Mouse (Mus musculus) forebrain, embryonic 13.5 days (tissue): ENCODE results near the gene C2cd5. TPM values are rescaled to one million over a fixed set of nuclear protein-coding genes. Genes with fewer than 3 reads are reported as not detected.
A peak's percentile ranks its signal among the peaks of the same experiment; 100 is the strongest.

Experiments
- ATAC-seq: fragments of 200-750 bp; cut with Nextera tagmentation; 2 replicates; pipeline ENCODE4 v1.8.0; 2017
- H3K27ac ChIP-seq: fragments of 300-500 bp; sonication (generic); 2 replicates; pipeline ENCODE4 v1.5.1; 2015; ENCODE audit warnings: inconsistent platforms, mild to moderate bottlenecking, moderate library complexity
- H3K27me3 ChIP-seq: fragments of 300-500 bp; sonication (generic); 2 replicates; pipeline ENCODE4 v1.6.1; 2015; ENCODE audit warnings: mild to moderate bottlenecking, inconsistent platforms
- H3K36me3 ChIP-seq: fragments of 300-500 bp; sonication (generic); 2 replicates; pipeline ENCODE4 v1.6.1; 2015; ENCODE audit warnings: mild to moderate bottlenecking, inconsistent platforms; ENCODE audit not compliant: poor library complexity, severe bottlenecking
- H3K4me1 ChIP-seq: fragments of 300-500 bp; sonication (generic); 2 replicates; pipeline ENCODE4 v1.6.1; 2015; ENCODE audit warnings: inconsistent platforms
- H3K4me2 ChIP-seq: fragments of 300-500 bp; sonication (generic); 2 replicates; pipeline ENCODE4 v1.6.1; 2015; ENCODE audit warnings: inconsistent platforms, mild to moderate bottlenecking, moderate library complexity
- H3K4me3 ChIP-seq: fragments of 300-500 bp; sonication (generic); 2 replicates; pipeline ENCODE4 v1.5.1; 2015; ENCODE audit warnings: mild to moderate bottlenecking, inconsistent platforms
- H3K9ac ChIP-seq: fragments of 300-500 bp; sonication (generic); 2 replicates; pipeline ENCODE4 v1.6.1; 2015; ENCODE audit warnings: mild to moderate bottlenecking, inconsistent platforms
- H3K9me3 ChIP-seq: fragments of 300-500 bp; sonication (generic); replicated peaks from 2 replicates; pipeline ENCODE4 v1.6.1; 2016; ENCODE audit warnings: inconsistent platforms
- WGBS: fragments of 180-500 bp; shearing (Covaris S2); methylation state at CpG from one replicate; pipeline ENCODE4 v1.1.7; 2015; 5-methylcytosine and 5-hydroxymethylcytosine counted together
- polyA plus RNA-seq: library from polyadenylated mRNA; unstranded; fragments of >200 nt; fragmentation: Nextera tagmentation; extraction: Ambion mirVana; gene quantifications from 2 replicates; pipeline ENCODE4 v1.2.1, GENCODE M21; 2015

C2cd5 gene
- polyA plus RNA-seq, 1 experiment from 2014 or later = 37.1 TPM

GRCm38 (mm10) chr6:142998221-142998999 lies 101.5 kb downstream of the C2cd5 start:
- Histone ChIP-seq H3K9me3 (no peaks in the 10 kb centered on the region), H3K4me3 (no peak overlapping the region), H3K4me1 (peaks cover 14% of the 10 kb centered on the region), H3K4me2 (no peak overlapping the region), H3K9ac (no peak overlapping the region), H3K27ac (no peak overlapping the region), H3K36me3 (no peaks in the 10 kb centered on the region), H3K27me3 (no peaks in the 10 kb centered on the region)
- WGBS = 86% methylated on average over 12 of the region's 12 CpGs
- ATAC-seq = no peak

GRCm38 (mm10) chr6:142996887-142997286 lies 103.1 kb downstream of the C2cd5 start:
- 80% methylated on average over 3 of the region's 3 CpGs for WGBS
- Histone ChIP-seq H3K4me1 (peaks cover 18% of the 10 kb centered on the region), H3K9ac (no peak overlapping the region), H3K4me2 (no peak overlapping the region), H3K9me3 (no peaks in the 10 kb centered on the region), H3K27ac (no peak overlapping the region), H3K36me3 (no peaks in the 10 kb centered on the region), H3K4me3 (no peak overlapping the region), H3K27me3 (peaks cover 12% of the 10 kb centered on the region)
- ATAC-seq = no peak

- 52% methylated on average over 5 of the region's 5 CpGs for WGBS
- H3K4me3 ChIP-seq = no peak overlapping the region
- H3K9ac ChIP-seq = no peak overlapping the region
- H3K27me3 ChIP-seq = peaks cover 20% of the 10 kb centered on the region
- H3K27ac ChIP-seq = no peak overlapping the region
- no peaks in the 10 kb centered on the region for H3K9me3 ChIP-seq
- no peak overlapping the region for H3K4me2 ChIP-seq
- ATAC-seq = peak; percentile 33; the same call in 1 of the 2 replicates
- no peaks in the 10 kb centered on the region for H3K36me3 ChIP-seq
- peaks cover 19% of the 10 kb centered on the region for H3K4me1 ChIP-seq
Observed at GRCm38 (mm10) chr6:142995567-142995966, 104.4 kb downstream of the C2cd5 start.

GRCm38 (mm10) chr6:142994821-142995220 lies 105.1 kb downstream of the C2cd5 start:
- peak; percentile 77 for ATAC-seq
- H3K4me3 ChIP-seq = no peak overlapping the region
- 27% methylated on average over 7 of the region's 7 CpGs for WGBS
- H3K9ac ChIP-seq = no peak overlapping the region
- no peak overlapping the region for H3K27ac ChIP-seq
- H3K36me3 ChIP-seq = no peaks in the 10 kb centered on the region
- H3K4me1 ChIP-seq = peaks cover 19% of the 10 kb centered on the region
- peaks cover 24% of the 10 kb centered on the region for H3K27me3 ChIP-seq
- H3K4me2 ChIP-seq = no peak overlapping the region
- H3K9me3 ChIP-seq = no peaks in the 10 kb centered on the region

GRCm38 (mm10) chr6:142993705-142994698 lies 105.9 kb downstream of the C2cd5 start:
- no peaks in the 10 kb centered on the region for H3K9me3 ChIP-seq
- ATAC-seq = 0 out of 2 replicates have a peak, but pooled peaks have one; percentile 16

GRCm38 (mm10) chr6:142992971-142993370 lies 107.0 kb downstream of the C2cd5 start:
- Histone ChIP-seq H3K9ac (no peak overlapping the region), H3K4me1 (peaks cover 19% of the 10 kb centered on the region), H3K27me3 (peaks cover 24% of the 10 kb centered on the region), H3K9me3 (no peaks in the 10 kb centered on the region), H3K27ac (no peak overlapping the region), H3K36me3 (no peaks in the 10 kb centered on the region), H3K4me3 (no peak overlapping the region), H3K4me2 (no peak overlapping the region)
- WGBS = 82% methylated on average over 2 of the region's 2 CpGs
- no peak for ATAC-seq

More at GRCm38 (mm10) chr6:142993705-142994698, 105.9 kb downstream of the C2cd5 start:
- peaks cover 24% of the 10 kb centered on the region for H3K27me3 ChIP-seq
- H3K27ac ChIP-seq = no peak overlapping the region
- peaks cover 19% of the 10 kb centered on the region for H3K4me1 ChIP-seq
- H3K4me3 ChIP-seq = no peak overlapping the region
- no peaks in the 10 kb centered on the region for H3K36me3 ChIP-seq
- H3K9ac ChIP-seq = no peak overlapping the region
- 33% methylated on average over 14 of the region's 14 CpGs for WGBS
- H3K4me2 ChIP-seq = no peak overlapping the region

GRCm38 (mm10) chr6:142992099-142992498 lies 107.8 kb downstream of the C2cd5 start:
- H3K4me3 ChIP-seq = no peak overlapping the region
- H3K27me3 ChIP-seq = peaks cover 24% of the 10 kb centered on the region
- H3K4me2 ChIP-seq = no peak overlapping the region
- WGBS = 43% methylated on average over 7 of the region's 7 CpGs
- H3K36me3 ChIP-seq = no peaks in the 10 kb centered on the region
- H3K27ac ChIP-seq = no peak overlapping the region
- no peak overlapping the region for H3K9ac ChIP-seq
- H3K9me3 ChIP-seq = no peaks in the 10 kb centered on the region
- H3K4me1 ChIP-seq = peaks cover 19% of the 10 kb centered on the region
- ATAC-seq = no peak

- Histone ChIP-seq H3K36me3 (no peaks in the 10 kb centered on the region), H3K4me1 (peaks cover 19% of the 10 kb centered on the region), H3K9me3 (no peaks in the 10 kb centered on the region), H3K9ac (no peak overlapping the region), H3K27me3 (peaks cover 24% of the 10 kb centered on the region), H3K4me2 (no peak overlapping the region), H3K4me3 (no peak overlapping the region), H3K27ac (no peak overlapping the region)
- 50% methylated on average over 7 of the region's 7 CpGs for WGBS
- ATAC-seq = no peak
Observed at GRCm38 (mm10) chr6:142991391-142992059, 108.4 kb downstream of the C2cd5 start.

GRCm38 (mm10) chr6:142990516-142990915 lies 109.4 kb downstream of the C2cd5 start:
- Histone ChIP-seq H3K4me2 (no peak overlapping the region), H3K4me3 (no peak overlapping the region), H3K36me3 (no peaks in the 10 kb centered on the region), H3K27ac (no peak overlapping the region), H3K4me1 (peaks cover 19% of the 10 kb centered on the region), H3K9ac (no peak overlapping the region), H3K9me3 (no peaks in the 10 kb centered on the region), H3K27me3 (peaks cover 24% of the 10 kb centered on the region)
- no peak for ATAC-seq
- WGBS = 89% methylated on average over 9 of the region's 9 CpGs

GRCm38 (mm10) chr6:142989495-142989894 lies 110.4 kb downstream of the C2cd5 start:
- Histone ChIP-seq H3K4me2 (no peak overlapping the region), H3K27ac (no peak overlapping the region), H3K9ac (no peak overlapping the region), H3K4me1 (peaks cover 12% of the 10 kb centered on the region), H3K27me3 (peaks cover 24% of the 10 kb centered on the region), H3K36me3 (no peaks in the 10 kb centered on the region), H3K9me3 (no peaks in the 10 kb centered on the region), H3K4me3 (no peak overlapping the region)
- WGBS = 96% methylated on average over 13 of the region's 13 CpGs
- no peak for ATAC-seq

- no peak overlapping the region for H3K9ac ChIP-seq
- no peaks in the 10 kb centered on the region for H3K9me3 ChIP-seq
- H3K4me2 ChIP-seq = no peak overlapping the region
- WGBS = 28% methylated on average over 10 of the region's 10 CpGs
- peaks cover 24% of the 10 kb centered on the region for H3K27me3 ChIP-seq
- H3K4me1 ChIP-seq = peaks cover 6% of the 10 kb centered on the region; the same call in 1 of the 2 replicates
- peak; percentile 55 for ATAC-seq
- no peak overlapping the region for H3K4me3 ChIP-seq
- no peak overlapping the region for H3K27ac ChIP-seq
- H3K36me3 ChIP-seq = no peaks in the 10 kb centered on the region
Observed at GRCm38 (mm10) chr6:142988753-142989152, 111.2 kb downstream of the C2cd5 start.
